Comparison of ENCODE assay signal across 8 mouse cellular contexts in genomic region chr17:56487441-56487888, GRCm38 (mm10). TPM values are rescaled to one million over a fixed set of nuclear protein-coding genes. Genes with fewer than 3 reads are reported as not detected.
DNase-seq lines count a peak whose midpoint lies in the region; ATAC-seq and TF ChIP-seq lines count a peak whose summit lies in the region.
"Had no signal": no experiment of that assay in that cellular context is flagged by ENCODE, and none has a peak within 500 bp of the region (broad histone marks: within the 10 kb centered on the region; RNA-seq: fewer than 3 reads in every experiment).

No protein-coding gene starts in this region.

- no peak overlapping the region for H3K4me2 ChIP-seq in heart, postnatal 0 days (ENCODE audit: low read depth, low read length)
- peak overlapping the region; percentile 33 for H3K4me2 ChIP-seq in limb, embryonic 12.5 days

- H3K9ac ChIP-seq in heart, postnatal 0 days (replicated peaks; ENCODE audit: low read depth, low read length), result no peak overlapping the region
- H3K9ac ChIP-seq in limb, embryonic 12.5 days (replicated peaks), result no peak overlapping the region

- H3K27me3 ChIP-seq in heart, postnatal 0 days (ENCODE audit: control insufficient read depth, insufficient read depth, low read length), result no peaks in the 10 kb centered on the region
- H3K27me3 ChIP-seq in limb, embryonic 12.5 days, result no peaks in the 10 kb centered on the region

- no peak overlapping the region for H3K4me3 ChIP-seq in heart, postnatal 0 days (ENCODE audit: low read depth, low read length)
- no peak overlapping the region for H3K4me3 ChIP-seq in limb, embryonic 12.5 days (replicated peaks)

- no peaks in the 10 kb centered on the region for H3K36me3 ChIP-seq in heart, postnatal 0 days (replicated peaks; ENCODE audit: control insufficient read depth, insufficient read depth, low read length)
- H3K36me3 ChIP-seq in limb, embryonic 12.5 days, result no peaks in the 10 kb centered on the region

- H3K9me3 ChIP-seq in heart, postnatal 0 days (replicated peaks; ENCODE audit: control insufficient read depth, low read length), result peaks cover 8% of the 10 kb centered on the region; the same call in 1 of the 2 replicates
- peaks cover 21% of the 10 kb centered on the region for H3K9me3 ChIP-seq in limb, embryonic 12.5 days

- peak; percentile 37; the same call in 1 of the 2 replicates for ATAC-seq in heart, postnatal 0 days (ENCODE audit: insufficient read depth, low read depth)
- ATAC-seq in limb, embryonic 12.5 days (ENCODE audit: insufficient number of reproducible peaks, insufficient read depth, low FRiP score, low TSS enrichment, low read depth), result peak; percentile 69

- TF ChIP-seq EP300 in heart, postnatal 0 days (IDR thresholded peaks at IDR 0.05; ENCODE audit: low read depth), result no peak

- peak; percentile 68 for DNase-seq in right cerebral cortex, postnatal 4 days
- DNase-seq in right cerebral cortex, postnatal 25 days, result no peak
- peak; percentile 82 to 85 for DNase-seq in cerebellum, postnatal 10 days
- no peak for DNase-seq in heart, postnatal 0 days (ENCODE audit: low spot score)
- DNase-seq in neural tube, embryonic 10.5 days (ENCODE audit: extremely low spot score, low spot score), result peak; percentile 75
- no peak for DNase-seq in Muller cell, postnatal 12 days (ENCODE audit: inconsistent ontology term)

- 8% methylated on average over 12 of the region's 16 CpGs for WGBS in heart, postnatal 0 days
- 7% methylated on average over 11 of the region's 16 CpGs for WGBS in limb, embryonic 12.5 days

- no peaks in the 10 kb centered on the region for H3K4me1 ChIP-seq in heart, postnatal 0 days (ENCODE audit: control insufficient read depth, insufficient read depth)
- H3K4me1 ChIP-seq in limb, embryonic 12.5 days (replicated peaks), result peaks cover 12% of the 10 kb centered on the region

- peak; percentile 23; the same call in 1 of the 2 replicates for TF ChIP-seq CTCF in heart, postnatal 0 days (IDR thresholded peaks at IDR 0.05; ENCODE audit: low read depth)

- no peak overlapping the region for H3K27ac ChIP-seq in heart, postnatal 0 days (ENCODE audit: low read depth)
- H3K27ac ChIP-seq in limb, embryonic 12.5 days, result no peak overlapping the region

RNA-seq across cellular contexts. Expression of gene Ptprs, which starts 11.2 kb away (rescaled TPM):
- 136 and 138 TPM in 2 replicates for total RNA-seq in heart, postnatal 0 days (2014; rRNA removed; ENCODE audit: low replicate concordance)
- polyA plus RNA-seq in heart, postnatal 0 days (2015; fragmentation: Nextera tagmentation; extraction: Ambion mirVana), result 15.7 and 15.9 TPM in 2 replicates
- 113 and 126 TPM in 2 replicates for polyA plus RNA-seq in limb, embryonic 12.5 days (2016; fragmentation: Nextera tagmentation; extraction: Ambion mirVana)

RNA-seq across cellular contexts. Expression of gene Znrf4, which starts 24.8 kb away (rescaled TPM):
- not detected in 2 replicates for total RNA-seq in heart, postnatal 0 days (2014; rRNA removed; ENCODE audit: low replicate concordance)
- not detected in 2 replicates for polyA plus RNA-seq in heart, postnatal 0 days (2015; fragmentation: Nextera tagmentation; extraction: Ambion mirVana)
- not detected in 2 replicates for polyA plus RNA-seq in limb, embryonic 12.5 days (2016; fragmentation: Nextera tagmentation; extraction: Ambion mirVana)
- total RNA-seq: heart, adult 18-20 months had no signal

Comparison
In these comparisons a context has a peak if more than half of its experiments do, and no peak if none do; other contexts are left out.
1. DNase-seq: peak in right cerebral cortex, postnatal 4 days (single experiment), cerebellum, postnatal 10 days (2 of 2) and neural tube, embryonic 10.5 days (single experiment); none in right cerebral cortex, postnatal 25 days (single experiment), heart, postnatal 0 days (single experiment) and Muller cell, postnatal 12 days (single experiment).